Mouse (Mus musculus) hindbrain, embryonic 11.5 days (tissue): Measurements from ENCODE around the gene Lrrfip1. TPM values are rescaled to one million over a fixed set of nuclear protein-coding genes. Genes with fewer than 3 reads are reported as not detected.

ENCODE experiments used
- ATAC-seq: fragments of 200-750 bp; cut with Nextera tagmentation; 2 replicates; pipeline ENCODE4 v1.8.0; 2017; ENCODE audit warnings: mild to moderate bottlenecking, moderate TSS enrichment, moderate library complexity; ENCODE audit not compliant: low FRiP score
- DNase-seq: peaks from one replicate; pipeline ENCODE4 v3.0.0-alpha.2; 2015; ENCODE audit warnings: low spot score
- H3K27ac ChIP-seq: fragments of 300-500 bp; sonication (generic); 2 replicates; pipeline ENCODE4 v1.5.1; 2014; ENCODE audit warnings: mild to moderate bottlenecking, low read depth, low read length
- H3K27me3 ChIP-seq: fragments of 300-500 bp; sonication (generic); 2 replicates; pipeline ENCODE4 v1.6.1; 2014; ENCODE audit warnings: mild to moderate bottlenecking, low read length, moderate library complexity, mixed read lengths; ENCODE audit not compliant: control insufficient read depth, insufficient read depth
- H3K36me3 ChIP-seq: fragments of 300-500 bp; sonication (generic); 2 replicates; pipeline ENCODE4 v1.6.1; 2014; ENCODE audit warnings: mild to moderate bottlenecking, low read length, moderate library complexity, mixed read lengths; ENCODE audit not compliant: control insufficient read depth, insufficient read depth
- H3K4me1 ChIP-seq: fragments of 300-500 bp; sonication (generic); replicated peaks from 2 replicates; pipeline ENCODE4 v1.6.1; 2014; ENCODE audit warnings: low read length, mixed read lengths; ENCODE audit not compliant: control insufficient read depth, insufficient read depth
- H3K4me2 ChIP-seq: fragments of 300-500 bp; sonication (generic); replicated peaks from 2 replicates; pipeline ENCODE4 v1.6.1; 2014; ENCODE audit warnings: mild to moderate bottlenecking, low read depth, low read length
- H3K4me3 ChIP-seq: fragments of 300-500 bp; sonication (generic); 2 replicates; pipeline ENCODE4 v1.5.1; 2014; ENCODE audit warnings: low read depth, low read length
- H3K9ac ChIP-seq: fragments of 300-500 bp; sonication (generic); 2 replicates; pipeline ENCODE4 v1.6.1; 2014; ENCODE audit warnings: low read depth, low read length
- H3K9me3 ChIP-seq: fragments of 300-500 bp; sonication (generic); 2 replicates; pipeline ENCODE4 v1.6.1; 2016; ENCODE audit warnings: low read length; ENCODE audit not compliant: control insufficient read depth
- WGBS: fragments of 180-500 bp; shearing (Covaris S2); extraction: QIAGEN DNeasy Blood & Tissue Kit; methylation state at CpG from one replicate; pipeline ENCODE4 v1.1.7; 2014; 5-methylcytosine and 5-hydroxymethylcytosine counted together
- polyA plus RNA-seq: library from polyadenylated mRNA; unstranded; fragments of >200 nt; fragmentation: Nextera tagmentation; extraction: Ambion mirVana; gene quantifications from 2 replicates; pipeline ENCODE4 v1.2.1, GENCODE M21; 2014

Gene Lrrfip1
- polyA plus RNA-seq, 1 experiment from 2014 or later = 23.5 TPM

DNA sequence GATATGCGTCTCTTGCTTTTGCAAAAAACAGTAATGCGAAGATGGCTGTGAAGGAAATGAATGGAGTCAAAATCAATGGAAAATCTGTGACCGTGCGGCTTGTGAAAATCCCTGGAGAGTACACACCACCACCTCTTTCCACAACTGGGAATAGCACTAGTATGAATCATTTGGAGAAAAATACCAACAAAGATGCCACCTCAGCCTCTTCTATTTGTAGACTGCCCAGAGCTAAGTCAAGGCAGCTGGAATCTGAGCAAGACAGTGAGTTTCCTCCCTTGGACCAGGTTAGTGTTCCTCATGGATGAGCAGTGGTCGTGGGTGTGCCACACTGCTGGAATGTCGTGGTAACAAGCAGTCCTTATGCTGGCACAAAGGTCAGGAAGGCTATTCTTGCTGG is 168.3 kb downstream of the Lrrfip1 start:
- Histone ChIP-seq H3K9me3 (no peaks in the 10 kb centered on the region), H3K4me1 (no peaks in the 10 kb centered on the region), H3K4me2 (no peak overlapping the region), H3K4me3 (no peak overlapping the region), H3K36me3 (no peaks in the 10 kb centered on the region), H3K27me3 (no peaks in the 10 kb centered on the region), H3K27ac (no peak overlapping the region), H3K9ac (no peak overlapping the region)
- 86% methylated on average over 6 of the region's 6 CpGs for WGBS
- DNase-seq = no peak
- no peak for ATAC-seq

GRCm38 (mm10) chr1:91169157-91169556 is 170.6 kb downstream of the Lrrfip1 start:
- Histone ChIP-seq H3K9me3 (no peaks in the 10 kb centered on the region), H3K4me2 (no peak overlapping the region), H3K9ac (no peak overlapping the region), H3K4me3 (no peak overlapping the region), H3K36me3 (no peaks in the 10 kb centered on the region), H3K4me1 (no peaks in the 10 kb centered on the region), H3K27me3 (no peaks in the 10 kb centered on the region), H3K27ac (no peak overlapping the region)
- DNase-seq = no peak
- WGBS = 85% methylated on average over 4 of the region's 4 CpGs
- ATAC-seq = no peak

- H3K27me3 ChIP-seq = peaks cover 4% of the 10 kb centered on the region
- no peak overlapping the region for H3K4me2 ChIP-seq
- no peak overlapping the region for H3K4me3 ChIP-seq
- H3K4me1 ChIP-seq = peaks cover under 1% of the 10 kb centered on the region; the same call in 1 of the 2 replicates
- no peak for DNase-seq
- no peak for ATAC-seq
- H3K36me3 ChIP-seq = no peaks in the 10 kb centered on the region
- WGBS = 97% methylated on average over 5 of the region's 5 CpGs
- no peak overlapping the region for H3K27ac ChIP-seq
- H3K9ac ChIP-seq = no peak overlapping the region
- no peaks in the 10 kb centered on the region for H3K9me3 ChIP-seq
Measured at GRCm38 (mm10) chr1:91174796-91175195, 176.3 kb downstream of the Lrrfip1 start.

- no peak overlapping the region for H3K4me2 ChIP-seq
- H3K36me3 ChIP-seq = no peaks in the 10 kb centered on the region
- 64% methylated on average over 3 of the region's 3 CpGs for WGBS
- H3K4me1 ChIP-seq = peaks cover 3% of the 10 kb centered on the region; the same call in 1 of the 2 replicates
- no peak overlapping the region for H3K4me3 ChIP-seq
- H3K9me3 ChIP-seq = no peaks in the 10 kb centered on the region
- H3K27ac ChIP-seq = no peak overlapping the region
- H3K27me3 ChIP-seq = peaks cover 10% of the 10 kb centered on the region
- no peak for ATAC-seq
- H3K9ac ChIP-seq = no peak overlapping the region
- DNase-seq = no peak
Measured at GRCm38 (mm10) chr1:91176026-91176425, 177.5 kb downstream of the Lrrfip1 start.

DNA sequence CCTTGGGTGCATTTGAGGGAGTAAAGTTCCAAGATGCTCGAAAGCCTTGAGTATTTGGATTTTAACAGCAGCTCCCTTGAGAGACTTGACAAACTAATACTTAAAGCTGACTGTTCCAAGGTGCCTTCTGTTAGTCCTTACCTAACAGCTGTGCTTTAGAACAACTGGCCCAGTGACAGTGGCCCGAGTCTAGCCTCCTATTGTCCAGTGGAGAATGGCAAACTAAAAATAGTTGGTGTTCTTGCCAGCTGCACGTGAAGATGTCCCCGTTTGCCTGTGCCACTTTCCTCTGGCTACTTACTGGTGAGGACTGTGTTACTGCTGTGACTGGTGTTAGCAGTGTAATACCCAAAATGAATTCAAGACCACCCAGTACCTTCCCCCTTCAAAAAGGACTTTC is 178.3 kb downstream of the Lrrfip1 start:
- peaks cover 3% of the 10 kb centered on the region; the same call in 1 of the 2 replicates for H3K4me1 ChIP-seq
- WGBS = 85% methylated on average over 4 of the region's 4 CpGs
- no peaks in the 10 kb centered on the region for H3K9me3 ChIP-seq
- no peaks in the 10 kb centered on the region for H3K36me3 ChIP-seq
- H3K9ac ChIP-seq = no peak overlapping the region
- H3K27me3 ChIP-seq = peaks cover 10% of the 10 kb centered on the region
- DNase-seq (no peak), ATAC-seq (no peak)
- H3K4me3 ChIP-seq = no peak overlapping the region
- no peak overlapping the region for H3K27ac ChIP-seq
- H3K4me2 ChIP-seq = no peak overlapping the region

Other genes starting within 250 kb of the Lrrfip1 start
- gene Col6a3, start 154.8 kb upstream of the Lrrfip1 start, polyA plus RNA-seq = 9.2 and 12.5 TPM in 2 replicates
- gene Mlph, start 83.7 kb upstream of the Lrrfip1 start, polyA plus RNA-seq = 0.03 TPM in 1 of 2 replicates, not detected in the other
- not detected in 2 replicates for gene Prlh, start 45.6 kb upstream of the Lrrfip1 start, polyA plus RNA-seq
- 0.33 TPM in 1 of 2 replicates, not detected in the other for gene Rab17, start 29.1 kb upstream of the Lrrfip1 start, polyA plus RNA-seq
- 0.25 and 1.4 TPM in 2 replicates for gene Rbm44, start 146.4 kb downstream of the Lrrfip1 start, polyA plus RNA-seq
- 0.29 and 0.35 TPM in 2 replicates for gene Ramp1, start 181.1 kb downstream of the Lrrfip1 start, polyA plus RNA-seq